Mouse (Mus musculus): ENCODE measurements at regions not wholly inside any gene's neighbourhood (a gene's known extent, or its start where the extent isn't known, plus 50 kb on each side); places are given as distances from the start of the nearest gene placed in this dataset.

DNA sequence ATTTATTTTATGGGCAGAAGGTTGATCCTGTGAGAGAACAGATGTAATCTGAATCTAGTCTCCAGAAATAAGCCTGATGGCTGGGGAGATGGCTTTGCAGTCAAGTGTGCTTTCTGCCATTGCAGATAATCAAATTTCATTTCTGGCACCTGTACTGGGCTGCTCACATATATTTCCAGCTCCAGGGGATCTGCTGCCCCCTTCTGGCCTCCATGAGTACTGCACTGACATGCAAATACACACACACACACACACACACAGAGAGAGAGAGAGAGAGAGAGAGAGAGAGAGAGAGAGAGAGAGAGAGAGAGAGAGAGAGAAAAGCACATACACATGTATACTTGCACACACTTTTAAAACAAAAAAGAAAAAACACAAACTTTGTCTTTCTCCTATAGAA, 532.1 kb downstream of the Tmem132b start:
- intact Hi-C loops (cut with DNase I): no loop called here
- TF ChIP-seq CTCF (IDR thresholded peaks at IDR 0.05): no peak; the same call in 1 of the 2 replicates
- no peak for DNase-seq
- Histone ChIP-seq H3K4me3 (no peak overlapping the region), H3K27ac (no peak overlapping the region)

GRCm38 (mm10) chr5:126079281-126079838, 547.8 kb downstream of the Tmem132b start:
- H3K4me3 ChIP-seq: no peak overlapping the region
- intact Hi-C loops (cut with DNase I): no loop called here
- no peak overlapping the region for H3K27ac ChIP-seq
- DNase-seq: no peak
- TF ChIP-seq CTCF (IDR thresholded peaks at IDR 0.05): no peak

DNA sequence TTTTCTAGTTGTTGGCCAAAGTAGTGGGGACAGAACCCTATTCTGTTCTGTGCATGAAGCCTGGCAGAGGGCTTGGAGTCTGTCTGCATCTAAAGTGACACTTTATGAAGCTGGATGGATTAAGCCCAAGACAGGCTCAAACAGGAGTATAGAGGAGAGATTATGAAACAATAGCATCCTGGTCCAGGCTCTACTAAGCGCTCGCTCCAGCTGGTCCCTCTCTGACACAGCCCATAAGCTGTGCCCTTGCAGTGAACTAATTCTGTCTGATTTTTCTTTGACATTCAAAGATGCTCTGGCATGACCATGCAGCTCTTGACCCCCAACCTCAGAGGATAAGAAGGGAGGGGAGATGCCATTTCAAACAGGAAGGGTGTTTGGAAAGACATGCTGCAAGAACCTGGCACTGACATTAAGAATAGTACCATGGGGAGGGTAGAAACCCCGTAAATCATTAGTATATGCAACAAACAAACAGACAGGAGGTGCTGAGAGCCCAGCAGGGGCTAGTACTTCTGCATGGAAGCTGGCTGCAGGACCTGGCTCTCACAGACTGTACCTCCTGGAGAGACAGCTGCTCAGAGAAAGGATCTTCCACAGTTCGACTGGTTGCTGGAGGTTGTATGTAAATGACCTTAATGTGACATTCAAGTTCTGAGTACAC, 556.8 kb downstream of the Tmem132b start:
- intact Hi-C loops (cut with DNase I): no loop called here
- no peak for DNase-seq
- Histone ChIP-seq H3K4me3 (no peak overlapping the region), H3K27ac (no peak overlapping the region)
- TF ChIP-seq CTCF (IDR thresholded peaks at IDR 0.05): no peak

DNA sequence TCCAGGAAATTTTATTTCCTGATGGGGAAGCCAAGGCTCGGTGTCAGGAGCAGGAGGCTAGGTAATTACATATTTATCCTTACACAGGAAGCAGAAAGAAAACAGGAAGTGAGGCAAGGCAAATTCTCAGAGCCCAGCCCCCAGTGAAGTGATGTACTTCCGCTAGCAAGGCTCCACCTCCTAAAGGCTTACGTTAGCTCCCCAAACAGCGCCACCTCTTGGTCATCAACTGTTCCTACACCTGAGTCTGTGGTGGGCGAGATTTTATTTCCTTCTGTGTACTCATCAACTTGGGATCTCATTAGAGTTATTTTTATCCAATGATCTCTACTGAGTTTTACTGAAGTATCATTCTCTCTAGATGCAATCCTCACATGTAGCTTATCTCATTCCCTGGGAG, 561.6 kb downstream of the Tmem132b start:
- no peak for DNase-seq
- intact Hi-C loops (cut with DNase I): no loop called here
- H3K27ac ChIP-seq: no peak overlapping the region
- TF ChIP-seq CTCF (IDR thresholded peaks at IDR 0.05): no peak; the same call in 1 of the 2 replicates
- H3K4me3 ChIP-seq: no peak overlapping the region

- peak; percentile 10; the same call in 1 of the 2 replicates for TF ChIP-seq CTCF (IDR thresholded peaks at IDR 0.05)
- DNase-seq: no peak
- intact Hi-C loops (cut with DNase I): no loop called here
Observed at GRCm38 (mm10) chr5:126096616-126097261, 565.2 kb downstream of the Tmem132b start.

GRCm38 (mm10) chr5:126097262-126097628, 565.7 kb downstream of the Tmem132b start:
- no peak for DNase-seq
- no peak for TF ChIP-seq CTCF (IDR thresholded peaks at IDR 0.05)
- intact Hi-C loops (cut with DNase I): no loop called here
- Histone ChIP-seq H3K27ac (no peak overlapping the region), H3K4me3 (no peak overlapping the region)

More at GRCm38 (mm10) chr5:126096616-126097261, 565.2 kb downstream of the Tmem132b start:
- Histone ChIP-seq H3K4me3 (no peak overlapping the region), H3K27ac (no peak overlapping the region)

GRCm38 (mm10) chr5:126098433-126098832, 566.9 kb downstream of the Tmem132b start:
- intact Hi-C loops (cut with DNase I): no loop called here
- Histone ChIP-seq H3K4me3 (no peak overlapping the region), H3K27ac (no peak overlapping the region)
- no peak for DNase-seq
- no peak for TF ChIP-seq CTCF (IDR thresholded peaks at IDR 0.05)

DNA sequence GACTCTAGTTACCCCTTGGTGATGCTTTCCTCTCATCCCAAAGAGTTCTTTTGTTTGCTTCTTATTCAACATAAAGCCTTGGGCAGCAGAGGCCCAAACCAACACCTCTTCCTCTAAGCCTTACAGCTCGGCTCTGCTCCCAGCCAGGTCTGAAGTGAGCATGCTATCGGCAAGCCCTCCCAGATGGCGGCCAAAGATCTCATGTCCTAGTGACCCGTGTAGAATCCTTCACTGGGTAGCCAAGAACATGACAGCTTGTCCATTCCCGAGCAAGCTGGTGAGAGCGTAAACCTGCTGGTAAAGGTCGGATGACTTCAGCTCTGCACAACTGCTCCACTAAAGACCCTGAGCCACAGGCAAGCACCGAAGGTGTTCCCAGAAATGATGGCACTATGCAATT, 568.4 kb downstream of the Tmem132b start:
- intact Hi-C loops (cut with DNase I): no loop called here

DNA sequence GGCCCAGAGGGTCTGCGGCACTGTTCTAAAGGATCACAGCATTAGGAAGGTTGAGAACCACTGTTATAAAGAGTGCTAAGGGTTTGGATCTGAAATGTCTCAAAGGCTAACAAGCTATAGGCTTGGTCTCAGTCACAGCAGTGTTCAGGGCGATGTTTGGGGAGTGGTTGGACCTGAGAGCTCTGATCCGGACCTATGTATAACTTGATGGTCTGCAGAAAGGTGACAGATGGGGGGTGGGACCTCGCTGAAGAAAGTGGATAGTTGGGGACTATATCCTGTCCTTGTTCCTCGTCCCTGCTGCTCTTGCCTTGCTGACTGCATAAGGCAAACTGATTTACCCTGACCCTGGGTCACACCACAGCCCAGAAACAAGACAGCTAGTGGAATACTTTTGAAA, 572.9 kb downstream of the Tmem132b start:
- no peak for TF ChIP-seq CTCF (IDR thresholded peaks at IDR 0.05)
- intact Hi-C loops (cut with DNase I): no loop called here
- Histone ChIP-seq H3K4me3 (no peak overlapping the region), H3K27ac (no peak overlapping the region)
- no peak for DNase-seq

More for the DNA sequence above, 568.4 kb downstream of the Tmem132b start:
- Histone ChIP-seq H3K4me3 (no peak overlapping the region), H3K27ac (no peak overlapping the region)
- TF ChIP-seq CTCF (IDR thresholded peaks at IDR 0.05): no peak
- no peak for DNase-seq

DNA sequence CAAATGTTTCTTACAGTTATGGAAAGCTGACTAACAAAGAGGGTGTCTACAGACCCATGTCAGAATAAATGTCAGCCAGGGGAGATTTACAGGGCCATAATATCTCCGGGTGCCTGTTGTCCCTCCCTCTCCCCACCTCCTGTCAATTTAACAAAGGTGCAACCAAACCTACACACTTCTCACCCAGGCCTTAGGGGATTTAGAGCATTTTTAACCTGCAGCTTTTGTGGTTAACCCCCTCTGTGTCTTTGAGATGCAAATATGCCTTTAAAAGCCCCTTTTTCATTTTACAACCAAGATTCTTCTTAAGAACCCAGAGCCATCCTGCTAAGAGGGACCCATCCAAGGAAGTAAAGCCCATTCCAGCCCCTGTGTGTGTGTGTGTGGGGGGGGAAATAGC, 573.3 kb downstream of the Tmem132b start:
- intact Hi-C loops (cut with DNase I): no loop called here
- H3K27ac ChIP-seq: no peak overlapping the region
- no peak overlapping the region for H3K4me3 ChIP-seq
- no peak for TF ChIP-seq CTCF (IDR thresholded peaks at IDR 0.05)
- no peak for DNase-seq

- intact Hi-C loops (cut with DNase I): no loop called here
- Histone ChIP-seq H3K27ac (no peak overlapping the region), H3K4me3 (no peak overlapping the region)
- no peak for TF ChIP-seq CTCF (IDR thresholded peaks at IDR 0.05)
- DNase-seq: no peak
Observed at GRCm38 (mm10) chr5:126105446-126105845, 573.9 kb downstream of the Tmem132b start.

DNA sequence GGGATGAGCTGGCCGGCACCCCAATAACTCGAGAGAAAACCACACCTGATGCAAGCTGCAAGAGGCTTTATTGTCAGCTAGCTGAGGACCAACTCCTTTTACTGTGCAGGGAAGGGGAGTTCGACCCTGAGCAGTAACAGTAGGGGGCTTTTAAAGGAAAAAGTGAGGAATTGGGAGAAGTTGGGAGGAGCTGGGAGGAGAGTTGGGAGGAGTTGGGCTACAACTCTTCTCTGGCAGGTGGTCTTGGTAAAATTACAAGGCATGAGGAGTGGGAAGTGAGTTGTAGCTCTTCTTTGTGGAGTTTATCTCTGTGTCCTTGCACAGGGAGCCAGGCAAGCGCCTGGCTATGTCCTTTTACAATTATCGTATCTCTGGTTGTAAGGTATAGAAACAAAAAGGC, 575.4 kb downstream of the Tmem132b start:
- DNase-seq: no peak
- no peak for TF ChIP-seq CTCF (IDR thresholded peaks at IDR 0.05)
- no peak overlapping the region for H3K27ac ChIP-seq
- intact Hi-C loops (cut with DNase I): no loop called here
- H3K4me3 ChIP-seq: no peak overlapping the region

GRCm38 (mm10) chr5:126108837-126109236, 577.3 kb downstream of the Tmem132b start:
- no peak for TF ChIP-seq CTCF (IDR thresholded peaks at IDR 0.05)

More at GRCm38 (mm10) chr5:126108837-126109236, 577.3 kb downstream of the Tmem132b start:
- H3K4me3 ChIP-seq: no peak overlapping the region
- no peak for DNase-seq
- intact Hi-C loops (cut with DNase I): no loop called here
- no peak overlapping the region for H3K27ac ChIP-seq
